Mouse (Mus musculus): Measurements from ENCODE around the gene Gm13539.
"Not testable (repeated sequence)": the region's sequence is repeated elsewhere in the genome, so short reads cannot be mapped to it uniquely, and the experiment has no call there.

- not testable (repeated sequence) for TF ChIP-seq EP300, CTCF (IDR thresholded peaks at IDR 0.05)
Observed at GRCm38 (mm10) chr2:25736709-25737108, 45.3 kb upstream of the Gm13539 start, which contains the start of gene Obp2b.
